Mouse (Mus musculus): ENCODE data around the gene Myo15b. TPM values are rescaled to one million over a fixed set of nuclear protein-coding genes. Genes with fewer than 3 reads are reported as not detected.

Myo15b gene
- total RNA-seq (2021): under 1 TPM in 1 of 2 experiments, not detected in 1; 0.05 TPM
- 0.20 and 0.29 TPM in 2 replicates for polyA plus RNA-seq (2012; rRNA removed)
- long read RNA-seq: 0 reads

DNA sequence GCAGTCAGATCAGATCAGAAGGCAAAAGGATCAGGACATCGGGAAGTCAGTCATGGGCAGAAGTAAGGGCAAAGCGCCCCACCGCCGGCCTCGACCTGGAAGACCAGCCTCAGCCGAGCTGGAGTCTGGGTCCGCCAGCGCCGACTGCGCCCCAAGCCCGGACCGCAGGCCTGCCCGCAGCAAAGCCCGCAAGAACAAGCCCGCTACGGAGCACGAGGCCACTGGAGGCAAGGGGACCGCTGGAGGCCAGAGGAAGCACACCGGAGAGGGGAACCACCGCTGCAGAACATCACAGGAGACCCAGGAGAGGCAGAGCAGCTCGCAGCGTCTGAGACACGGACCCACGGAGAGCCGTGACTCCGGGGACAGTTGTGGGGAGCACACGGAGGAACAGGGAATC, at the start of gene Myo15b:
Gene Myo15b, plus strand, starts transcription at position 53 of the 400 bp plus-strand sequence.
- 30% methylated on average over 27 of the region's 27 CpGs for WGBS
- Histone ChIP-seq H3K27ac (no peak within 1 kb of the TSS), H3K4me1 (ENCODE audit: control insufficient read depth, insufficient read depth, low read length) (no peaks in the 10 kb centered on the region), H3K9ac (ENCODE audit: low read depth, low read length) (peak within 1 kb of the TSS; percentile 77), H3K4me3 (peak within 1 kb of the TSS; percentile 46), H3K36me3 (ENCODE audit: control insufficient read depth, insufficient read depth, low read length) (no peaks in the 10 kb centered on the region), H3K27me3 (ENCODE audit: control insufficient read depth, insufficient read depth, low read length) (peaks cover 11% of the 10 kb centered on the region), H3K79me2 (replicated peaks; ENCODE audit: control insufficient read depth, insufficient read depth, low read length) (no peaks in the 10 kb centered on the region)
- intact Hi-C loops (cut with DNase I): loop anchor here (2.0 kb wide), 1 partner anchor 34 kb away; the partner anchor contains the start of gene Llgl2
- TF ChIP-seq EP300 (IDR thresholded peaks at IDR 0.05; ENCODE audit: insufficient read depth, low read depth, low read length) (no peak), POLR2A (IDR thresholded peaks at IDR 0.05; ENCODE audit: insufficient read depth, low read depth, low read length) (no peak), CTCF (IDR thresholded peaks at IDR 0.05) (no peak)
- DNase-seq: no peak

DNA sequence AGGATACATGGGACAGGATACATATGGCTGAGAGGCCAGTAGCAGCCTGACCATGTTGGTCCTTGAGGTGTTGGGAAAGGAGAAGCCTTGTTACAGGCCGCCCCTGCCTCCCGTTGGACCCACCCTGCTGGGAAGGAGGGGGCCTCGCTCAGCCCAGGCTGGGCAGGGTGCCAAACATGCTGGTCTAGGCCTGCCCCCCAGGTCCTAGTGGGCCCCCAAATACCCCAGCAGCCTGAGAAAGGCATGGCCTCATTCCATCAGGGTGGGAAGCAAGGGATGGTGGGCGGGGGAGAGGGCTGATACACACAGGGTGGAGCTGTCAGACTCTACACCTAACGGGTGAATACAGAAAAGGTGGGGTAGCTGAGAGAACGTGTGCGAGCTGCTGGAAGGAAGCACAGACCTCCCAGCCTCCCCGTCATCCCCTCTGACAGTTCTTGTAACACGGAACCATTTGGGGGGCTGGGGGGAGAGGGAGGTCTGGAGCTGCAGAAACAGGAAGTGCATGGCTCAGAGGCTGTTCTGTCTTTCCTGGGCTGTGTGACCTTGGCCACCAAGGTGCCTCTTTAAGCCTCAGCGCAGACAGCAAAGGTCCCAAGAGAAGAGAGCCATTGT, 49.4 kb upstream of the Myo15b start:
- peak; percentile 65 to 70 for DNase-seq
- Histone ChIP-seq H3K79me2 (replicated peaks; ENCODE audit: control insufficient read depth, insufficient read depth, low read length) (peaks cover 4% of the 10 kb centered on the region; the same call in 1 of the 2 replicates), H3K27me3 (ENCODE audit: control insufficient read depth, insufficient read depth, low read length) (no peaks in the 10 kb centered on the region), H3K4me1 (ENCODE audit: control insufficient read depth, insufficient read depth, low read length) (peaks cover 20% of the 10 kb centered on the region), H3K27ac (peak overlapping the region; percentile 94), H3K9ac (ENCODE audit: low read depth, low read length) (peak overlapping the region; percentile 47), H3K36me3 (ENCODE audit: control insufficient read depth, insufficient read depth, low read length) (peaks cover 9% of the 10 kb centered on the region), H3K4me3 (peak overlapping the region; percentile 39)
- TF ChIP-seq CTCF (IDR thresholded peaks at IDR 0.05): no peak
- TF ChIP-seq POLR2A (IDR thresholded peaks at IDR 0.05; ENCODE audit: insufficient read depth, low read depth, low read length): no peak
- no peak for TF ChIP-seq EP300 (IDR thresholded peaks at IDR 0.05; ENCODE audit: insufficient read depth, low read depth, low read length)
- 17% methylated on average over 10 of the region's 10 CpGs for WGBS
- intact Hi-C loops (cut with DNase I): loop anchor here (1.0 kb wide), 1 partner anchor 30 kb away; no protein-coding TSS in a partner anchor

DNA sequence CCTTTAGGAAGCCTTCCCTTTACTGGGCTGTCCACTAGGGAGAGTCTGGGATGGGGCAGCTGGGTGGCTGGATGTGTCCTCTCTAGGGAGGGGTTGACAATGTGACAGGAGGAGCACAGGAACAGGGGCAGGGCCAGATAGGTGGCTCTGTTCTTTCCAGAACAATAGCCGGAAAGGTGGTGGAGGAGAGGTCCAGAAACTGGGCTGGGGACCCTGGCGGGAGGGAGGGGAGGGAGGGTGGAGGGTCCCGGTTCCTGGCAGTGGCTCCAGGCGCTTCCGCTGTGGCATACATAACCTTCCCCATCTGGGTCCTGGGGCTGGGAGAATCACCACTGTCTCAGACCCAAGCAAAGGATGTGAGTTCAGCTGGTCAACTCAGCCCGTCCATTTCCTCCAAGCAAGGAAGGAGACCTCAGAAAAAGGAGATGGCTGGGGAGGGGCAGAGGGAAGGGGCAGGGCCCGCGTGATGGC, 48.9 kb upstream of the Myo15b start:
- H3K4me3 ChIP-seq: peak overlapping the region; percentile 95
- H3K9ac ChIP-seq (ENCODE audit: low read depth, low read length): peak overlapping the region; percentile 78
- H3K36me3 ChIP-seq (ENCODE audit: control insufficient read depth, insufficient read depth, low read length): peaks cover 9% of the 10 kb centered on the region
- peaks cover 4% of the 10 kb centered on the region; the same call in 1 of the 2 replicates for H3K79me2 ChIP-seq (replicated peaks; ENCODE audit: control insufficient read depth, insufficient read depth, low read length)
- H3K27me3 ChIP-seq (ENCODE audit: control insufficient read depth, insufficient read depth, low read length): no peaks in the 10 kb centered on the region
- peak overlapping the region; percentile 94 for H3K27ac ChIP-seq
- intact Hi-C loops (cut with DNase I): loop anchor here (1.0 kb wide), 1 partner anchor 30 kb away; no protein-coding TSS in a partner anchor
- WGBS: 22% methylated on average over 8 of the region's 8 CpGs
- DNase-seq: peak; percentile 74 to 83
- TF ChIP-seq POLR2A (IDR thresholded peaks at IDR 0.05; ENCODE audit: insufficient read depth, low read depth, low read length) (peak; percentile 73), CTCF (IDR thresholded peaks at IDR 0.05) (peak; percentile 53), EP300 (IDR thresholded peaks at IDR 0.05; ENCODE audit: insufficient read depth, low read depth, low read length) (peak; percentile 68; the same call in 1 of the 2 replicates)
- peaks cover 20% of the 10 kb centered on the region for H3K4me1 ChIP-seq (ENCODE audit: control insufficient read depth, insufficient read depth, low read length)

DNA sequence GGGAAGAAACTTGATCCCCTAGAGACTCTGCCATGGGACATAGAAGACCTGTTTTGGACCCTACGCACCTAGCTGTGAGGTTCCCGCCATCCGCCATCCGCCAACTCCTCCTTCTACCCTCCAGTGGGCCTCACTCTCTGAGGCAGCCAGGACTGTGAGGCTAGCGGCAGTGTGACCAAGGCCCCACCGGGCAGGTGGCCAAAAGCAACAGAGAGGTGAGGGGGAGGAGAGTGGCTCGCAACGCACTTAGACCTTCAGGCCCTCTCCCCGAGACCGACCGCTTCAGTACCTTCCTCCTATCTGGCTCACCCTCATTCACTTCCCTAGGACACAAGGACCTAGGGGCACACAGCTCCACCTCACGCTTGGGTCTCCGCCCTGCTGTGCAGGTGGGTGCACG, 47.8 kb upstream of the Myo15b start:
- TF ChIP-seq CTCF (IDR thresholded peaks at IDR 0.05) (no peak), EP300 (IDR thresholded peaks at IDR 0.05; ENCODE audit: insufficient read depth, low read depth, low read length) (0 out of 2 replicates have a peak, but pooled peaks have one; percentile 22), POLR2A (IDR thresholded peaks at IDR 0.05; ENCODE audit: insufficient read depth, low read depth, low read length) (peak; percentile 63)
- WGBS: 28% methylated on average over 14 of the region's 14 CpGs
- peak; percentile 75 to 76 for DNase-seq
- Histone ChIP-seq H3K79me2 (replicated peaks; ENCODE audit: control insufficient read depth, insufficient read depth, low read length) (peaks cover 4% of the 10 kb centered on the region; the same call in 1 of the 2 replicates), H3K27ac (peak overlapping the region; percentile 94), H3K27me3 (ENCODE audit: control insufficient read depth, insufficient read depth, low read length) (no peaks in the 10 kb centered on the region), H3K4me3 (peak overlapping the region; percentile 95), H3K9ac (ENCODE audit: low read depth, low read length) (peak overlapping the region; percentile 78), H3K4me1 (ENCODE audit: control insufficient read depth, insufficient read depth, low read length) (peaks cover 20% of the 10 kb centered on the region), H3K36me3 (ENCODE audit: control insufficient read depth, insufficient read depth, low read length) (peaks cover 9% of the 10 kb centered on the region)
- intact Hi-C loops (cut with DNase I): loop anchor here (5.0 kb wide), 1 partner anchor 163 kb away; no protein-coding TSS in a partner anchor

DNA sequence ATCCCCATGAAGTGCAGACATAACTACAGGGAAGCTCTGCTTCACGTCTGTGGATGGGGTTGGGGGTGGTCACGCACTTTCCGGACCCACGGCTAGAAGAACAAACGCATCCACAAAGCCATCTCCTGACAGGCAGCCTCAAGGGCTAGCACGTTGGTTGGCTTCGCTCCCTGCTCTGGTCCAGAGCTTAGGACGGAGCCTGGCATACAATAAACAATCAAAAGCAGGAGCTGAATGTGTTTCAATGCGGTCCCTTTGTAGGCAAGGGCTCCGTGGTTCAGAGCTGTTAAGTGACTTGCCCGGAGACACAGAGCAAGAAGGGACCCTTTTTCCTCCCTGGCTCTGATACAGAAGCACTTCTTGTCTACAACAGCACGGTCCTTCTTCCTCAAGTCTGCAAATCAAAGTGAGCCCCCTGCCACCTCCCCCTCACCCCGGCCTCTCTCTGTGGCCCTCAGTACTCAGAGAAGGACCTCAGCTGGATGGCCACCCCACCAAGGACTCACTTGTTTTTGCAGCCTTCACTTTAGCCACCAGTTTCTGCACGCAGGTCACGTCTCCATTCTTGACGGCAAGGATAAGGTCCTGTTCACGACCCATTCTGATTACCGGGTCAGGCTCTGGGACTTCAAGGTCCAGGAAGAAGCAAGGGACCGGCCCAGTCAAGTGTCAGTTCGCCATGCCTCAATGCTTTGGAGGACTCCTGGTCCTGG, 46.7 kb upstream of the Myo15b start:
- TF ChIP-seq CTCF (IDR thresholded peaks at IDR 0.05): no peak
- Histone ChIP-seq H3K27me3 (ENCODE audit: control insufficient read depth, insufficient read depth, low read length) (no peaks in the 10 kb centered on the region), H3K9ac (ENCODE audit: low read depth, low read length) (peak overlapping the region; percentile 78), H3K36me3 (ENCODE audit: control insufficient read depth, insufficient read depth, low read length) (peaks cover 6% of the 10 kb centered on the region; the same call in 1 of the 2 replicates), H3K4me1 (ENCODE audit: control insufficient read depth, insufficient read depth, low read length) (peaks cover 18% of the 10 kb centered on the region), H3K4me3 (peak overlapping the region; percentile 95), H3K27ac (peak overlapping the region; percentile 94), H3K79me2 (replicated peaks; ENCODE audit: control insufficient read depth, insufficient read depth, low read length) (peaks cover 4% of the 10 kb centered on the region; the same call in 1 of the 2 replicates)
- intact Hi-C loops (cut with DNase I): loop anchor here (5.0 kb wide), 1 partner anchor 164 kb away; no protein-coding TSS in a partner anchor
- WGBS: 27% methylated on average over 20 of the region's 20 CpGs
- DNase-seq: peak in 1 of 2 experiments; percentile 45
